Mouse (Mus musculus) thymus, adult 2 months (tissue): ENCODE measurements around the gene H2-D1.

ENCODE experiments used
- CTCF ChIP-seq: fragments of 200-500 bp; IDR thresholded peaks from 2 replicates; pipeline ENCODE4 v1.5.1; 2012; ENCODE audit warnings: mild to moderate bottlenecking, control low read depth, low read length, moderate library complexity, borderline replicate concordance; ENCODE audit not compliant: control insufficient read depth, poor library complexity, insufficient read depth; ENCODE audit errors: extremely low read depth
- POLR2A ChIP-seq: fragments of 200-500 bp; IDR thresholded peaks from 2 replicates; pipeline ENCODE4 v1.6.1; 2012; ENCODE audit warnings: mild to moderate bottlenecking, low read length, control low read depth, moderate library complexity; ENCODE audit not compliant: control insufficient read depth, poor library complexity, insufficient read depth; ENCODE audit errors: extremely low read depth

- TF ChIP-seq CTCF (no peak), POLR2A (no peak)
Measured at GRCm38 (mm10) chr17:35247144-35247543, 15.4 kb upstream of the H2-D1 start.
